Mouse (Mus musculus): ENCODE measurements around the gene Cyp2c38.
"Not testable (repeated sequence)": the region's sequence is repeated elsewhere in the genome, so short reads cannot be mapped to it uniquely, and the experiment has no call there.

The Cyp2c38 gene

GRCm38 (mm10) chr19:39462941-39463340 lies at the start of gene Cyp2c38:
TSS of gene Cyp2c38 (minus strand) at chr19:39463075.
- no peak for DNase-seq (ENCODE audit: low read depth, low spot score)

DNA sequence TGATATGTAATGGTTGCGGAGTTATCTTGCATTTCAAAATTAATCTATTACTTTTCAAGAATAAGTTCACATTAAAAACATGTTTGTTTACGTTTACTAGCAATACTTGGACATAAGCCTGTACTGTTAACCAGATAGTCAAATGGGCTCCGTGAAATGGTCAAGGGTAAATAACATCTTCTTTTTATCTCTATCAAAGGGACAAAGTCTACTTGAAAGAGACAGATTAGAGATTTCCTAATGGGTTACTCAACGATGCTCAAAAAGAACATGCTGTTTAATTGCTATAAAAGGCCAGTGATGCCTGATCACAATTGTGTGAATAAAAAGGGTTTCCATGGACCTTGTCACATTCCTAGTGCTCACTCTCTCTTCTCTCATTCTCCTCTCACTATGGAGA lies 47.7 kb upstream of the Cyp2c38 start, which contains the start of gene Cyp2c39:
TSS of gene Cyp2c39 (plus strand) at position 329 of the 400 bp plus-strand sequence.
- no peak for DNase-seq (ENCODE audit: low read depth, low spot score)

DNA sequence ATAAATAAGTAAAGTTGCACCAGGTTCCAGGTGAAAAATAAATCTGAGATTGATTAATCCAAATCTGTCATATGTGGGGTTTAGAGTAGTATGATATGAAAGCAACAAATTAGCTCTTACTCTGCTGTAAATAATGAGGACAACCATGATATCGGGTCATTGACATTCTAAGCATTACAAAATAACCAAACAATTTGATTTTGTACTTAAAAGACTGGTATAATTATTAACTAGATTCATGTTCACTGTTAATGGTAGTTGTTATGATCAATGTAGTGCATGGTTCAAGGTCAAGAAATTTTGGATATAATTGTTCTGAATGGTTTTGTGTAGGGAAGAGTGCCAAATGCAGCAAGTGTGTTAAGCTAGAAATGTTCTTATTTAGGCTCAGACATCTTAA lies 46.7 kb upstream of the Cyp2c38 start:
- no peak for DNase-seq (ENCODE audit: low read depth, low spot score)

GRCm38 (mm10) chr19:39506341-39506740 lies 43.5 kb upstream of the Cyp2c38 start:
- DNase-seq (ENCODE audit: low read depth, low spot score) = no peak

DNA sequence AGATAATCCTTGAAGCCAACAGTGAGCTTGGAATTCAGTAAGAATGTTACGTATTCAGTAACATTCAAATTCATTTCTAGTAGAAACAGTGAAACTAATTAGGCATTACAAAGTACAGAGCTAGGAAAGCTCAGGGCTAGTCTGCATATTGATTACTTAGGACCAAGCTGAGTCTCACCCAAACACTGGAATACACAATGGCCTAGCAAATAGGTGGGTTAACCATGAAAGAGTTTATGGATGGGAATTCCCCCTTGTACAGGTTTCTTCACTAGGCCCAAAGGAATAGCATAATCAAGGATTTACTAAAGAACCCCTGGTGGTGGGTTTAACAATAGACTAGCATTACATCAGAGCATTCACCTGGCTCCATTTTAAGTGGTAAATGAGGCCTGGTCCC lies 21.1 kb upstream of the Cyp2c38 start:
- DNase-seq (ENCODE audit: low read depth, low spot score) = not testable (repeated sequence)

DNA sequence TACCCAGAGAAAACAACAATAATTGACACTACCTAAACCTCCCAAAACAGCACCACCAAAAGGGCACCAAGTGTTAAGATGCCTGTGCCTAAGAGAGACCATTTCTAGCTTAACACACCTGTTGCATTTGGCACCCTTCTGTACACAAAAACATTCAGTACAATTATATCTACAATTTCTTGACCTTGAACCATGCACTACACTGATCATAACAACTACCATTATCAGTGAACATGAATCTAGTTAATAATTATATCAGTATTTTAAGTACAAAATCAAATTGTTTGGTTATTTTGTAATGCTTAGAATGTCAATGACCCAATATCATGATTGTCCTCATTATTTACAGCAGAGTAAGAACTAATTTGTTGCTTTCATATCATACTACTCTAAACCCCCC lies 1.0 kb upstream of the Cyp2c38 start:
- no peak for DNase-seq (ENCODE audit: low read depth, low spot score)

Measured in forelimb bud, embryonic 11.5 days (tissue).